Mouse (Mus musculus) testis, adult 2 months (tissue): ENCODE data around the gene Tmem252.

Experiments used
- CTCF ChIP-seq: fragments of 200-500 bp; IDR thresholded peaks from 2 replicates; pipeline ENCODE4 v1.5.1; 2012; ENCODE audit warnings: low read depth, mild to moderate bottlenecking, inconsistent platforms, low read length, moderate library complexity; ENCODE audit not compliant: control insufficient read depth, insufficient read depth, insufficient replicate concordance
- POLR2A ChIP-seq: fragments of 200-500 bp; IDR thresholded peaks from 2 replicates; pipeline ENCODE4 v1.6.1; 2012; ENCODE audit warnings: low read depth, mild to moderate bottlenecking, inconsistent platforms, low read length, moderate library complexity; ENCODE audit not compliant: control insufficient read depth

GRCm38 (mm10) chr19:24653230-24653799 lies 20.5 kb upstream of the Tmem252 start:
- TF ChIP-seq POLR2A (no peak), CTCF (no peak)
